Mouse (Mus musculus): ENCODE data around the gene Cln3. TPM values are rescaled to one million over a fixed set of nuclear protein-coding genes. Genes with fewer than 3 reads are reported as not detected.

Cln3 gene
- total RNA-seq, 2 experiments from 2014 or later, result 13.4 to 14.0 TPM

DNA sequence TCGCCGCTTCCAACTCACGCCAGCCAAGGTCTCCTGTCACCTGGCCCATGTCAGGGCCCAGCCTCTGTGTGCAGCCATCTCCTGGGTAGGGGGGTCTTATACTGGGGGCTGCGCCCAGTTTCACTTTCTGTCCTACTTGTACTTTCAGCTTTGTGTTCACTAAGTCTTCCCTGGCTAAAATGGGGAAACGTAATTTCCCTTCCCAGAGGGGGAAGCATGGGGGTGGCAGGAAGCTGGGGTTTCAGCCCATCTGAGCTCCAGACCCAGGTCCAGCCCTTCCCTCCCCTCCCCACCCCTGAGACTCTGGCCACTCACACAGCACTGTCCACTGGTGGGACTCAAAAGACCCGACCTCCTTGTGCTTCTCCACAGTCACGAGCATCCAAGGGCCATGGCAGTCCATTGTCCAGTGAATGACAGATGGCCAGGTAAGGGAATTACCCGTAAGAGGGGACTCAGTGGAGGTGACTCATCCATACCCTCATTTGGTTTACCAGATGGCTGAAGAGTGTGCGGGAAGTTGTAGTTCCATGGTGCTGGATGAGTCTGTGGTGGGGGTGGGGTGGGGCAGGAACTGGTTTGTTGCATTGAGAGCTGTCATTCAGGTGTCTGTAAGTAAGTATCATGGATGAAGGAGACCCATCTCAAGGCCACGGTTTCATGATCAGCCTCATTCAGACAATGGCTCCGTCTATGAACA is 9.4 kb upstream of the Cln3 start, which contains the start of gene Il27:
Gene Il27, minus strand, starts transcription at position 80 of the 700 bp plus-strand sequence.
- no peak for DNase-seq

DNA sequence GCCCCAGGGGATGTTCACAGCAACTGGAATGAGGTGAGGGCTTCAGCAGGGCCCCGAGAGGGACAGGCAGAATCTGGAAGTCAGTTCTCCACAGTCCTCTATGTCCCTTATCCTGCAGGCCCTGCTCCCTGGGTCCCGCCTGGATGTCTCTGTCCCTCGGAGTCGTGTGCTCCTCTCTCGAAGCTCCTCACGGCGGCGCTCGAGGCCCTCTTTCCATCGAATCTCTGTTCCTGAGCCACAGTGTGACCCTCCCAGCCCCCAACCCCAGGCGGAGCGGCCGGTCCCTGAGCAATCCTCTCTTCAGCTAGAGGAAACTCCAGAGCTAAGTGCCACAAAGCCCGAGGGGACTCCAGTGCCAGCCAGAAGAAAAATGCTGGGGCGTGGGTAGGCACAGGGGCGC is 2.2 kb upstream of the Cln3 start:
- DNase-seq, result peak; percentile 74

DNA sequence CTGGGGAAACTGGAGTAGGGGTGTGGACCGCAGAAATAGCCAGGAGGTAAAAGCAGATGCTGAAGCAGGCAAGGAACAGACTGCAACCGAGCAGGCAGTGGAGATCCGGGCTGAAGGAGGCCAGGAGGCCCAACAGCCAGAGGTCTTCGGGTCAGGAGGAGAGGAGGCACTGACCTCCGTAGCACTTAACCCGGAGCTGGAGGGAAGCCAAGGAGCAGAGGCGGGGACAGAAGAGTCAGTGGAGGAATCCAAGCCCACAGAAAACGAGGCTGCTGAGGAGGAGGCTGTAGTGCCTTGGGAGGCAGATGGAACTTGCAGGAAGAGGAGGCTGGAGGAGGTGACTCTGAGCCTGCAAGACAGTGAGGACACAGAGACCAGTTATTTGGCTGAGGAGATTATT is 1.2 kb upstream of the Cln3 start:
- DNase-seq, result peak; percentile 31

DNA sequence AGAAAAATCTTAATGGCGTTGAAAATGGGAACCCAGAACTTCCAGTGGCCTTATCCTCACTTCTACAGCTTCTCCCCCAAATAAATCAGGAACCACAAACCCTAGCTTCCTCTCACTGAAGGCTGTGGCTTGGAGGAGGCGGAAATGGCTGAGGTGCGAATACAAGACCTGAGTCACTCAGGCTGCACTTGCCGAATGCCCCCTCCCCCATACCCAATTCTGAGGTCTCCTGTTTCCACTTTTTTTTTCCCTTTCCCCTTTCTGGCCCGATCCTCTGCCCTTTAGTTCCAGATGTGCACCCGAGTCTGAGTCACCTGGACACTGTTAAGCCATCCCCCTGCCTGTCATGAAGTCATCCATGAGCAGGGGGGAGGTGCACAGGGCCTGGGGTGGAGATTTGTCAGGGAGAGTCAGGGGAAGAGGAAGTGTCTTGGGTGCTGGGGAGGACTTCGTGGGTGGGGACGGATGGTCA is 1.1 kb downstream of the Cln3 start, which contains the start of gene Apobr:
Gene Apobr, plus strand, starts transcription at position 437 of the 472 bp plus-strand sequence.
- DNase-seq, result no peak

DNA sequence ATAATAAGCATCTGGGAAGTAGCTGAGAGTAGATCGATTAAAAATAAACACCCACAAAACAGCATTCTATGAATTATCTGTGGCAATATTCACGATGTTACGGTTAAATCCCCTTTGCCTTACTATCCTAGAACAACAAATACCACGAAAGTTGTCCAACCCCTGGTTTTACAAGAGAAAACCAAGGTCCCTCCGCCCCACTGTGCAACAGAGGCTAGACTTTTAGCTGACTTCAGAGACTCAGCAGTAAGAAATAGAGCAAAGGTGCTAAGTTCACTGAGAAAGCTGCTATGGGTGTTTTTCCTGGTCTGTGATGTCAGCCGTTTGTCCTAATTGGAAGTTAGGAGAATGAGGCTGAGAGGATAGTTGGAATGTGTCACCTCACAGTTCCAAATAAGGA is 1.9 kb downstream of the Cln3 start:
- DNase-seq, result no peak

DNA sequence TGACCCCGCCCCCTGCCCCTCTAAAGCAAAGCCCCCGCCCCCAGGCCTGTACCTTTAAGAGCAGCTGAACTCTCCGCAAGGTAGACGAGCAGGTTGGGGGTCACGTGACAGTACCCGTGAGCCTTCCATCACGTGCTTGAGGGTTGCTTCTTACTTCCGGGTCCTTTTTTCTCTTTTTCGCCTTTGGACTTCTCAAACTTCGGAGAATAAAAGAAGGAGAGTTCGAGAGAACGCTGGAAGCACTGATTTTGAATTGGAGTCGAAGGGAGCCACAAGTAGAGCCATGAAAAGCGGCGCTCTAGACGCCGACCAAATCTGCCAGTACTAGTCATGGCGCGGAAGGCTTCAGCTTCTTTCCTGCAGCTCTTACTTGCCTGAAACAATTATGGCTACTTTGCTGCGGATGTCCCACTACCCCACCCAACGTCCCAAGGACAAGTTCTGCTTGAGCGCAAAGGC is 2.3 kb downstream of the Cln3 start:
- peak; percentile 87 for DNase-seq

DNA sequence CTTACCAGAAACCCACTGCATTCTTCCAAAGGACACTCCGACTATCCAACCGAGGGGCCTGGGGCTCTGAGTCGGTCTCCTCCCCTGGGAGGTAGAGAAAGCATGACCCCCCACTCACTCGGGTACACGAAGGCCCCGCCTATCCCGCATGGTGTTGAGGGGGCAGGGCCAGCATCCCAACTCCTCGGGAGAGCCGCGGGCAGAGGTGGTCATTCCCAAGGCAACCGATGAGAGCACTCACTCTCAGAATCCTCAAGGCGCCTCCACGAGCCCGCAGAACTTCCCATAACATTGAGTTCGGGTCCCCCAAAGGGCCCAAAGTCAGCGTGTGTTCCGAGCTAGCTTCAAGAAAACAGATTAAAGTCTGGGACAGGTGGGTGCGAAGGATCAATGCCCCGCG is 2.9 kb downstream of the Cln3 start:
- DNase-seq, result peak; percentile 46

DNA sequence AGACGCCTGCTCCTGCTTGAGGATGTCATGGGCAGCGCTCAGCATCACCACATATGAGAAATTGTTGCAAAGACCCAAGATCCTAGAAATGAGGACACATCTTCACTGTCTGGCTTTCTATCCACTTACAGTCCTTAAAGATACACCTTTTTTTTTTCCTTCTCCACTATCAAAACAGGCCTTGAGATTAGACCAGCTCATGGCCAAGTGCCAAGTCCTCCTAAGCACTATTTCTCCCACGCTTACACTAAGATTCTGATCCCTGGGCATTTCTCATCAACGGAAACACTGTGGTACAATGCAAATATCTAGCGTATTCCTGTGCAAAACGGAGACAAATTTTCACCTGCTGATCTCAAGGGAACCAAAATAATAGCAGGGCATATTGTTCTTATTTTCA is 4.0 kb downstream of the Cln3 start:
- DNase-seq, result no peak

DNA sequence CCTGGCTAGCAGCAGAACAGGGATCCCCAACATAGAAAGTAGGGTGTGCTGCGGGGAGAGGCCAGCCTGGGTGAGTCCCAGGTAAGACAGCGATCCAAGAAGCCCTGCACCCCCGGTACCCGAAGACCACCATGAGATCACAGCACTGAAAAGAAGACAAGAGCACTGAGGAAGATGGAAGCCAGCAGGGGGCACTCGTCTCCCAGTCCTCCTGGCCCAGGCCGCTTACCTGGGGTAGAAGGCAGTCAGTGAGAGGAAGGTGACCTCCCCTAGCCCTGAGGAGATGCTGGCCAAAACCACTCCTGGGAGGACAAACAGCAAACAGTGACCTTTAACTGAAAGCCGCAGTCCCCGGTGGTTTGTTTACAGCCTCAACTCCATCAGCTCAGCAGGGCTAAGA is 6.4 kb downstream of the Cln3 start:
- DNase-seq, result peak; percentile 58

DNA sequence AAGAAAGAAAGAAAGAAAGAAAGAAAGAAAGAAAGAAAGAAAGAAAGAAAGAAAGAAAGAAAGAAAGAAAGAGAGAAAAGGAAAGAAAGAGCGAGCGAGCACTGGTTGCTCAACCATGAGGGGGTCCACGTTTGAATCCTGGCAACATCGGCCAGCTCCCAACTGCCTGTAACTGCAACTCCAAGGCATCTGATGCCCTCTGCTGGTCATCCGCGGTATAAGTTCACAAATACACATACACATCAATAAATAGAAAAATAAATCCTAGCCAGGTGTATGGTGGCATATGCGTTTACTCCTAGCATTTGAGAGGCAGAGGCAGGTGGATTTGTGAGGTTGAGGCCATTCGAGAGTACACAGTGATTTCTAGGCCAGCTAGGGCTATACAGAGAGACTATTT is 8.7 kb downstream of the Cln3 start:
- DNase-seq, result peak; percentile 63

DNA sequence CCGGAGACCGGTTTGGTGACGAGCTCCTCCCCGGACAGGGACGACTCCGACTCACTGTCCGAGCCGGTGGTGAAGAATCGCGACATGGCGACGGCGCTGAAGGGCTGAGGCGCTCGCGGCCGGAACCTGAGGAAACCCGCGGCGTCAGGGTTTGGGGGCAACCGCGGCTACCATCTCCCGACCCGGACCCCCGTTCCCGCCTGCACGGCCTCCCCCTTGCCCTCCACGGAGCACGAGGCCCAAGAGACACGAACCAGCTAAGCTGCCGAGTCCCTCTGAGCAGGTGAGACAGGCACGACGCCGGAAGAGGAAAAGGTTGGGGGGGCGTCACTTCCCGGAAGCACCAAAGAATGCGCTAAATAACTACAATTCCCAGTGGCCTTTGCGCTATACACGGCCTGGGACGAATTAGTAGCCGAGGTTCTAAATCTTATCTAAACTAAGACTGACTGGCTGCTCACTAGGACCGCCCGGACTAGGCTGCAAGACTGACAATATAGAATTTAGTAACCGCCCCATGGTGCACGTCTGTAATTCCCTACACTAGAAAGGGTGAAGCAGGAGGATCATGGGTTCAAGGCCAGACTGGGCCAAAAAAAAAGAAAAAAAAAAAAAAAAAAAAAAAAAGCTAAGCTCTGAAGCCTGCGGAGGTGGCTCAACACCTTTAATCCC is 19.4 kb downstream of the Cln3 start, which contains the start of gene Eif3c:
Gene Eif3c, minus strand, starts transcription at position 318 of the 672 bp plus-strand sequence.
- peak; percentile 80 for DNase-seq

DNA sequence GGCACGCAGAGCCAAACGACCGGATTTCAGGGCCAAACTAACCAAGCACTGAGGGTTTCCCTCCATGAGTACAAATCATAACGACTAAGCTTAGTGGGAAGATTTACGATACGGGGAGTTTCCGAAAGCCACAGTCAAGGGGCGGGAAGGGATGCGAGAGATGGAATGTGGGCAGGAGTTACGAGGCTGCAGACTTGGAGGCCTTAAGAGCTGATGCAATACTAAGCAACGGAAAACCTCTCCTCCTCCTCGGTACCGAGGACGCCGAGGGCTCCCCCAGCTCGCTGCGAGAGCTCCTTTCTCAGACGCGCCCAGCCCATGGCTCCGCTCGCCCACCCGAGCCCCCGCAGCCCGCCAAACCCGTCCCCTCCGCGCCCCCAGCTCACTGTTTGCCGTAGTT is 19.9 kb downstream of the Cln3 start:
- no peak for DNase-seq

DNA sequence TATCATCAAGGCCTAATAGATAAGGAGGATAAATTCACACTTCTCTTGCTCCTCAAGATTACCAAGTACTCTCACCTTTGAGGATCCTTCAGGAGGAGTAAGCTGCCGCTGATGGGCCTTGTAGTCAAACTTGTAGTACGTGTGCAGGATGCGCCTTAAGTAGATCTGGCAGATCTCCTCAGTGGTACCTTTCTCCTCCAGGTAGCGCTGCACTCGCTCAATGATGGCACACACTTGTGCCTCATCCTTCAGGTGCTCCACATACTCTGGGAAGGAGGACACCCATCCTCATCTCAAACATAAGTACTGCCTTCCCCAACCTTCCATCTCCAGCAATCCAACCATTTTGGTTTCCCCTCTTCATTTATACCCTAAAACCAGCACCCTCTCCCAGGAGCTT is 29.0 kb downstream of the Cln3 start:
- no peak for DNase-seq

DNA sequence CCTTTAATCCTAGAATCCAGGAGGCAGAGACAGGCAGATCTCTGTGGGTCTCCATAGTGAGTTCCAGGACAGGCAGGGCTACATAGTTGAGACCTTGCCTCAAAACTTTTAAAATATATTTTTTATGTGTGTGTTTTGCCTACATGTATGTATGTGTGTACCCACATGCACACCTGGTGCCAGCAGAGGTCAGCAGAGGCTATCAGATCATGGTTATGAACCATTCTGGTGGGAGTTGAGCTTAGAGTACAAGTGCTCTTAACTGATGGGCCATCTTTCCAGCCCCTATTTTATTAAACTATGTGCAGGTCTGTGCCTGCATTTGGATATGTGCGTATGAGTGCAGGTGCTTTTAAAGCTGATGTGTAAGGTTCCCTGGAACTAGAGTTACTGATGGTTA is 30.8 kb downstream of the Cln3 start:
- no peak for DNase-seq

DNA sequence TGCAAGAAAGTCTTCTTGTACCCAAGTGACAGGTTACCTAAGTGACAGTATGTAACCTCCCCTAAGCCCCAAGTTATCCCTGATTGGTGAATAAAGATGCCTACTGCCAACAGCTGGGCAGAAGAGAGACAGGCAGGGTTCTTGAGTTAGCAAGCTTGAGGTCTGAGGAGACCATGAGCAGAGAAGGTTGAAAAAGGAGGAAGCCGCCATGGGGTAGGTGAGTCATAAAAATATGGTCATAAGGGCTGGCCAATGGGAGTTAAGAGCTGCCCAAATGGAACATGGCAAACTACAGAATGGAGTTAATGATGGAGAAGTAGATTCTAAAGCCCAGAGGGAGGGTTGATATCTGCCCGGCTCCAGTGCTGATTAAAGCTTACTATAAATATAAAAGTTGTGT is 40.0 kb downstream of the Cln3 start:
- DNase-seq, result no peak

DNA sequence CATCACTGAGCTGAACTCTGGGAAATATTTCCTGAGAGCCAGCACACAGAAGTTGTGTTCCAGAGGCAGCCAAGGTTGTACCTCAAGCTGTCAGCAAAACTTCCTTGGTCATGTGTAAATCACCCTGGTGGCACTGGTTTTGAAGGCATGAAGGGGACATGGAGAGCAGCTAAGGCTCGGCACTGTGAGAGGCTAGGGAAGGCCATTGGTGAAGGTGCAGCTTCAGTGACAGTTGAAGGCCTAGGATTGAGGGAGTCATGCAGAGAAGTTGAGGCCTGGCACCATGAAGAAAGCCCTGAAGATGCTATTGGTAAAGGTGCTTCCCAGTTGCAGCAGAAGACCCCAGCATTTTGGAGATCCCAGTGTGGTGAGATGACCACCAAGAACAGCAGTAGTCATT is 44.0 kb downstream of the Cln3 start:
- no peak for DNase-seq

DNA sequence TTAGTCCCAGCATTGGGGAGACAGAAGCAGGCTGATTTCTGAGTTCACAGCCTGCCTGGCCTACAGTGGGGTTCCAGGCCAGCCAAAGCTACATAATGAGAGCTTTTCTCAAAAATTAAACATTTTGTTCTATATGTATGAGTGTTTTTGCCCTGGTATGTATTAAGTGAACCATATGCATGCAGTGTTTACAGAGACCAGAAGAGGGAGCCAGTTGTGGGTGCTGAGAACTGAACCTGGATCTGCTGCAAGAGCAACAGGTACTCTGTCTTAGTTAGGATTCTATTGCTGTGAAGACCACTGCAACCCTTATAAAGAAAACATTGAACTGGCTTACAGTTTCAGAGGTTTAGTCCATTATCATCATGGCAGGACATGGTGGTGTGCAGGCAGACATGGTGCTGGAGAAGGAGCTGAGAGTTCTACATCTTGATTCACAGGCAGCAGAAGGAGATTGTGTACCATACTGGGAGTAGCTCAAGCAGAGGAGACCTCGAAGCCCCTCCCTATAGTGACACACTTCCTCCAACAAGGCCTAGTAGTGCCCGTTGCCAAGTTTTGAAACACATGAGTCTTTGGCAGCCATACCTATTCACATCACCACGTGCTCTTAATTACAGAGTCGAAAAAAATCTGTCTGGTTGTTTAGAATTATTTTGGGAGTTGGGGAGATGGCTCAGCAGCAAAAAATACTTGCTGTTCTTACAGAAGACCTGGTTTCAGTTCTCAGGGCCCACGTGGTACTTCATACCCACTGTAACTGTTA is 47.6 kb downstream of the Cln3 start:
- DNase-seq, result peak; percentile 12

DNA sequence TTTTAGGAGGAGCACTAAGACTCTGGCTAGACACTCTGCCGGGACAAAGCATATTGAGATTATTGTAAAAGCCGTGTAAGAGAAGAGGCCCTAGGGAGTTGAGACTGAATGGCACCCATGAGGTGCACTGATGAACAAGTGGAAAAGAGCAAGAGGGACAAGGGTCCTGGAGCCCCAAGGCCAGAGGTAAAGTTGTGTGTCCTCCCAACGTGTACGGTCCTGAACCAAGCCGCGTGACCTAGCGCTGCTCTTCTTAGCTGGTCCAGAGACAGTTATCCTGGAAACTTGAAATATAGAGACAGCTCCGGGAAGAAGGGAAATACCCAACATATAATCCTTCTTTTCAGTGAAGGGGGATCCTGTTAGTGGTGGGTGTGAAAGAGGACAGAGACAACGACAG is 49.2 kb downstream of the Cln3 start:
- DNase-seq, result no peak

DNA sequence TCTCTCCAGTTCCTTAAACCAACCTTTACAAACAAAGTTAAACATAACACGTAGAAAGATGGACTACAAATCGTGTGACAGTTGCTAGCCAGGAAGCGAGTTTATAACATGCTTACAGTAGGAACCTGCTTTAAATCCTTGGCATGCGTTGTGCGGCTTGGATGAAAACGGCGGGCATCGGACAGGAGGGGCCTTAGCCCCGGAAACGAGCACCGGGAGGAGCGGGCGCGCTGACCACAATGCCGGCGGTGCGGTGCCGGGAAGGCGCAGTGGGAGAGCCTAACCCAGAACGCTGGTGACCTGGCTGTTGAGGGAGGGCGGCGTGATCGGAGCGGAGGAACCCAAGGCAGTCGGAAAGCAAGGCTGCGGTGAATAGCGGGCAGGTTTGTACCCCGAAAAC is 49.9 kb downstream of the Cln3 start:
- DNase-seq, result peak; percentile 22

DNA sequence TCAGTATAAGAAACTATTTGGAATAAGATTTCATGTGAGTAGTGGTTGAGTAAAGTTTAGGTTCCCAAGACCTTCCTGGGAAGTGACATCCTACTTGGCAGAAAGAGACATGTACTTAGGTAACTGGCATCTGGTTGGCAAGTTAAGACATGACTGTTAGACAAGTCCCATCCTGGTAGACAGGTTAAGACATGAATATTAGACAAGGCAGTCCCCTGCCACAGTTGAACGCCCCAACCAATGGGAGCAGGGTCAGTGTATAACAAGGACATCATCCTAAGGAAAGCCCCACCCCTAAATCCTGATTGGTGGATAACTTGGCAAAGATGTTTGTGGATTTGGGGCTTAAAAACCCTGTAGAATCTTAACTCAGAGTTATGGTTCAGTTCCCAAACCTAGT is 52.2 kb downstream of the Cln3 start:
- no peak for DNase-seq

DNA sequence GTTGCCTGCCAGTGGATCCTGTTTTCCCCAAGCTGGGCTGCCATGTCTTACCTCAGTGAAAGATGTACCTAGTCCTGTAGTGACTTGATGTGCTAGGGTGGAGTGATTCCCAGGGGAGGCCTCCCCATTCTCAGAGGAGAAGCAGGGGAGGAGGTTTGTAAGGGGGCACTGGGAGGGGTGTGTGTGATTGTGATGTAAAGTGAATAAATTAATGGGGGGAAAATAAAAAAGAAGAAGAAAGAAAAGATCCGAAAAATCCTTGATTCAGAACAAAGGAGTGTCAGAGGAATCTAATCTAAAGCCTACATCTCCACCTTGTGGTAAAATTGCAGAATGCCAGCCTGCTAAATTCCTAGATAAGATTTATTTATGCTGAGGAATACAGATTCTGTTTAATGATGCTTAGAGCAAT is 57.4 kb downstream of the Cln3 start:
- peak; percentile 11 for DNase-seq

DNA sequence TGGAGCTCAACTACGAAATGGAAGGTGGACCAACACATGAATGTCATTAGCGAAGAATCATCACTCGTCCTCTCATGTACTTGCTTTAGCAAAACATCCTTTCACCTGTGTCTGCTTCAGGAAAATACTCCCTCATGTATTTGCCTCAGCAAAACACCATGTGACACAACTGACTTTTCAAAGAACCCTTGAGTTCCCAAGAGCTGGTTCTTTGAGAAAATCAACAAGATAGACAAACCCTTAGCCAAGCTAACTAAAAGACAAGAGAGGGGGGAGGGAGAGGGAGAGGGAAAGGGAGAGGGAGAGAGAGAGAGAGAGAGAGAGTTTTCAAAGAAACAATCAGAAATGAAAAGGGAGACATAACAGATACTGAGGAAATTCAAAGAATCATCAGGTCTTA is 62.3 kb downstream of the Cln3 start:
- no peak for DNase-seq
